ENCODE assay signal across 25 mouse cellular contexts in genomic region chr1:37477250-37477649, GRCm38 (mm10). TPM values are rescaled to one million over a fixed set of nuclear protein-coding genes. Genes with fewer than 3 reads are reported as not detected.
DNase-seq lines count a peak whose midpoint lies in the region; ATAC-seq lines count a peak whose summit lies in the region.
"Had no signal": no experiment of that assay in that cellular context is flagged by ENCODE, and none has a peak within 500 bp of the region (broad histone marks: within the 10 kb centered on the region; RNA-seq: fewer than 3 reads in every experiment).

No protein-coding gene starts in this region.

- no peak for ATAC-seq in megakaryocyte, adult 5-6 weeks (ENCODE audit: poor library complexity, severe bottlenecking)
- peak; percentile 14 for ATAC-seq in CD4-positive, CD25-positive, alpha-beta regulatory T cell, adult 4 months
- no peak for ATAC-seq in liver, embryonic 15.5 days (ENCODE audit: insufficient read depth)
- no peak for ATAC-seq in intestine, embryonic 16.5 days
- ATAC-seq: forebrain, embryonic 16.5 days; lung, postnatal 0 days had no signal

- whole genome bisulfite sequencing in liver, embryonic 15.5 days (ENCODE audit: insufficient replicate concordance): 75% methylated on average over 5 of the region's 5 CpGs
- 88% methylated on average over 5 of the region's 5 CpGs for WGBS in intestine, embryonic 16.5 days

- peak overlapping the region; percentile 91 for H3K27ac ChIP-seq in liver, embryonic 15.5 days (replicated peaks)
- no peak overlapping the region for H3K27ac ChIP-seq in intestine, embryonic 16.5 days (ENCODE audit: low read length)
- H3K27ac ChIP-seq: embryonic facial prominence, embryonic 15.5 days; hindbrain, embryonic 12.5 days; left cerebral cortex, adult 2 months; limb, embryonic 15.5 days; midbrain, embryonic 12.5 days; neural tube, embryonic 12.5 days had no signal

- H3K36me3 ChIP-seq in megakaryocyte, embryonic 14.5 days (replicated peaks; ENCODE audit: low read length): peaks cover 14% of the 10 kb centered on the region
- no peaks in the 10 kb centered on the region for H3K36me3 ChIP-seq in liver, embryonic 15.5 days (replicated peaks)
- no peaks in the 10 kb centered on the region for H3K36me3 ChIP-seq in intestine, embryonic 16.5 days (ENCODE audit: control insufficient read depth, insufficient read depth, low read length)
- H3K36me3 ChIP-seq: embryonic facial prominence, embryonic 15.5 days; heart, embryonic 13.5 days; hindbrain, embryonic 12.5 days; limb, embryonic 15.5 days; midbrain, embryonic 12.5 days; neural tube, embryonic 12.5 days had no signal

- peak overlapping the region; percentile 80 for H3K4me2 ChIP-seq in liver, embryonic 15.5 days
- no peak overlapping the region for H3K4me2 ChIP-seq in intestine, embryonic 16.5 days (ENCODE audit: low read depth, low read length)
- H3K4me2 ChIP-seq: embryonic facial prominence, embryonic 15.5 days; hindbrain, embryonic 12.5 days; limb, embryonic 15.5 days; midbrain, embryonic 12.5 days; neural tube, embryonic 12.5 days had no signal

- H3K4me3 ChIP-seq in megakaryocyte, embryonic 14.5 days (replicated peaks): peak overlapping the region; percentile 44
- H3K4me3 ChIP-seq in liver, embryonic 15.5 days (replicated peaks): no peak overlapping the region
- no peak overlapping the region for H3K4me3 ChIP-seq in intestine, embryonic 16.5 days (ENCODE audit: low read length)
- H3K4me3 ChIP-seq: embryonic facial prominence, embryonic 15.5 days; hindbrain, embryonic 12.5 days; left cerebral cortex, adult 2 months; limb, embryonic 15.5 days; midbrain, embryonic 12.5 days; neural tube, embryonic 12.5 days had no signal

- 0 out of 2 replicates have a peak overlapping the region, but pooled peaks have one; percentile 48 for H3K9ac ChIP-seq in liver, embryonic 15.5 days
- no peak overlapping the region for H3K9ac ChIP-seq in intestine, embryonic 16.5 days (ENCODE audit: low read depth, low read length)
- H3K9ac ChIP-seq: embryonic facial prominence, embryonic 15.5 days; hindbrain, embryonic 12.5 days; limb, embryonic 15.5 days; midbrain, embryonic 12.5 days; neural tube, embryonic 12.5 days had no signal

- DNase-seq in T-cell, adult 2 months (ENCODE audit: low spot score): peak; percentile 34
- DNase-seq in kidney, adult 9 months: no peak
- no peak for DNase-seq in urinary bladder, adult 18-20 months (ENCODE audit: low spot score in 2 of 2)
- DNase-seq: adrenal gland, adult 2 months; cerebellum, adult 11 months; cerebellum, adult 9-11 months; gastrocnemius, postnatal 25 days; kidney, adult 2 months; kidney, postnatal 10 days; left cerebral cortex, postnatal 4 days; retina, postnatal 1 day had no signal

- no peaks in the 10 kb centered on the region for H3K9me3 ChIP-seq in megakaryocyte, embryonic 14.5 days
- no peaks in the 10 kb centered on the region for H3K9me3 ChIP-seq in liver, embryonic 15.5 days (replicated peaks)
- H3K9me3 ChIP-seq in intestine, embryonic 16.5 days (ENCODE audit: control insufficient read depth, low read length): no peaks in the 10 kb centered on the region
- H3K9me3 ChIP-seq: embryonic facial prominence, embryonic 15.5 days; heart, embryonic 13.5 days; hindbrain, embryonic 12.5 days; limb, embryonic 15.5 days; midbrain, embryonic 12.5 days; neural tube, embryonic 12.5 days had no signal

- H3K27me3 ChIP-seq in megakaryocyte, embryonic 14.5 days (replicated peaks): no peaks in the 10 kb centered on the region
- H3K27me3 ChIP-seq in liver, embryonic 15.5 days: no peaks in the 10 kb centered on the region
- no peaks in the 10 kb centered on the region for H3K27me3 ChIP-seq in intestine, embryonic 16.5 days (replicated peaks; ENCODE audit: control insufficient read depth, insufficient read depth, low read length)
- H3K27me3 ChIP-seq: embryonic facial prominence, embryonic 15.5 days; heart, embryonic 13.5 days; hindbrain, embryonic 12.5 days; limb, embryonic 15.5 days; midbrain, embryonic 12.5 days; neural tube, embryonic 12.5 days had no signal

- peaks cover 89% of the 10 kb centered on the region for H3K4me1 ChIP-seq in megakaryocyte, embryonic 14.5 days
- H3K4me1 ChIP-seq in liver, embryonic 15.5 days (replicated peaks): peaks cover 63% of the 10 kb centered on the region
- H3K4me1 ChIP-seq in intestine, embryonic 16.5 days (ENCODE audit: control insufficient read depth, insufficient read depth, low read length): peaks cover 12% of the 10 kb centered on the region
- H3K4me1 ChIP-seq: embryonic facial prominence, embryonic 15.5 days; hindbrain, embryonic 12.5 days; limb, embryonic 15.5 days; midbrain, embryonic 12.5 days; neural tube, embryonic 12.5 days had no signal

RNA-seq across cellular contexts. Expression of gene Unc50, which starts 47.3 kb away (rescaled TPM):
- 32.9 and 52.3 TPM in 2 replicates for polyA plus RNA-seq in megakaryocyte, embryonic 14.5 days (2012; ENCODE audit: insufficient read depth, low replicate concordance)
- total RNA-seq in megakaryocyte, adult 5-6 weeks (2015): 84.0 and 91.7 TPM in 2 replicates
- 40.2 and 48.4 TPM in 2 replicates for total RNA-seq in megakaryocyte, adult 5-6 weeks (2017)
- 10 to 100 TPM; 63.3 to 63.4 TPM for polyA plus RNA-seq in CD4-positive, CD25-positive, alpha-beta regulatory T cell, adult 4 months (2017; shearing (Covaris generic))
- polyA plus RNA-seq in liver, embryonic 15.5 days (2015; fragmentation: Nextera tagmentation; extraction: Ambion mirVana): 68.6 and 70.6 TPM in 2 replicates
- 121 and 131 TPM in 2 replicates for polyA plus RNA-seq in intestine, embryonic 16.5 days (2015; fragmentation: Nextera tagmentation; extraction: Ambion mirVana)

RNA-seq across cellular contexts. Expression of gene Coa5, which starts 47.3 kb away (rescaled TPM):
- polyA plus RNA-seq in megakaryocyte, embryonic 14.5 days (2012; ENCODE audit: insufficient read depth, low replicate concordance): 4.8 and 12.9 TPM in 2 replicates
- 56.4 and 65.4 TPM in 2 replicates for total RNA-seq in megakaryocyte, adult 5-6 weeks (2015)
- 50.8 and 54.5 TPM in 2 replicates for total RNA-seq in megakaryocyte, adult 5-6 weeks (2017)
- 10 to 100 TPM; 53.3 to 59.3 TPM for polyA plus RNA-seq in CD4-positive, CD25-positive, alpha-beta regulatory T cell, adult 4 months (2017; shearing (Covaris generic))
- polyA plus RNA-seq in liver, embryonic 15.5 days (2015; fragmentation: Nextera tagmentation; extraction: Ambion mirVana): 25.6 and 26.0 TPM in 2 replicates
- polyA plus RNA-seq in intestine, embryonic 16.5 days (2015; fragmentation: Nextera tagmentation; extraction: Ambion mirVana): 63.8 and 65.9 TPM in 2 replicates
